Mouse (Mus musculus): Measurements from ENCODE around the gene Itgb2l. TPM values are rescaled to one million over a fixed set of nuclear protein-coding genes. Genes with fewer than 3 reads are reported as not detected.
"Not testable (repeated sequence)": the region's sequence is repeated elsewhere in the genome, so short reads cannot be mapped to it uniquely, and the experiment has no call there.

Gene Itgb2l
- total RNA-seq (2022): not detected

DNA sequence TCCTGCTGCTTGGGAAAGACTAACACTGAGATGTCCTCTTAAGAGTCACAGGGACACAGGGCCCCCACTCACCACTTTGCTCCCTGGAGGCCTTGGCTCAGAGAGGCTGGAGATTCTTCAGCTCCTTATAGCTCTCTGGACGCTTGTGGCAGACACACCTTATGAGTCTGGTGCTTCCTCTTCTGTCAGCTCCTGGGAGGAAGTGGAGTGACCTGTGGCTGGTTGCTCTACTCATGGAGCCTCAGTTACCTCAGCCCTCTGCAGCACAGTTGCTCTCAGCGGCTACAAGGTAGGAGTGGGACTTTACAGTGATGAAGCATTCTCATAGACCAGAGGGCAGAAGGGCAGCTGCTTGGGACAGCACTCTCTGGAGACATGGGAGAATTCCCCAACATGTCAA is at the start of gene Itgb2l:
Gene Itgb2l, minus strand, starts transcription at position 152 of the 400 bp plus-strand sequence.
- DNase-seq: no peak

DNA sequence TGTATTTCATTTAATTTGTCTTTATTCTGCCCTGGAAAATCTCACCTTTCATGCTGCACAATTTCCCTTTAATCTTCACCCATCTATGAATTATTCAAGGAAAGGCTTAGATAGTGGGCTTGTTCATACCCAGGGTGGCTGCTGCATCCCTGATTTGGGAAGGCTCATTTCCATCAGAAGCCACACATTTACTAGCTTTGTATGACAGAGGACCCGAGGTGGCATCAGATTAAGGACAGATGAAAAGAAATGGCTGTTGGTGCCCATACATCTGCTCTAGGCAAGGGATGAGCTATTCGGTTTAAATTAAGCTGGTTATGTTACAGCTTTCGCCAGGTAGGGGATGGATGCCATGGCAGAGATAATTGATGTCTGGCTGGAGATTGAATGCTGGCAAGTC is 48.1 kb upstream of the Itgb2l start:
- no peak for DNase-seq

DNA sequence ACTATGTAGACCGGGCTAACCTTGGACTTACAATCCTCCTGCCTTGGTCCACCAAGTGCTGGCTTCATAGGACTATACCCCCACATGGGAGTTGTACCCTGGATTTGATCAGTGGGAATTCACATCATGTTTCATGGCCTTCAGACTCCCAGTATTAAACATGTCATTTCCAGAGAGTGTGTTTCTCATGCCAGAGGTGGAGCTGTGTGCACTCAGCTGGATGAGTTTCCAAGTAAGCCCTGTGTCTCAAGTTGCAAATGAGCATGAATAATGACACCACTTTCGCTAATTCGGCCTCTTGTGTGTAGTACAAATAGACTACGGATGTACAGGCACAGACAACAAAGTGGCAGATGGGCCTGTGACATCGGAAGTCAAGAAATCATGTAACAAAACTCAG is 44.6 kb upstream of the Itgb2l start:
- DNase-seq: no peak

DNA sequence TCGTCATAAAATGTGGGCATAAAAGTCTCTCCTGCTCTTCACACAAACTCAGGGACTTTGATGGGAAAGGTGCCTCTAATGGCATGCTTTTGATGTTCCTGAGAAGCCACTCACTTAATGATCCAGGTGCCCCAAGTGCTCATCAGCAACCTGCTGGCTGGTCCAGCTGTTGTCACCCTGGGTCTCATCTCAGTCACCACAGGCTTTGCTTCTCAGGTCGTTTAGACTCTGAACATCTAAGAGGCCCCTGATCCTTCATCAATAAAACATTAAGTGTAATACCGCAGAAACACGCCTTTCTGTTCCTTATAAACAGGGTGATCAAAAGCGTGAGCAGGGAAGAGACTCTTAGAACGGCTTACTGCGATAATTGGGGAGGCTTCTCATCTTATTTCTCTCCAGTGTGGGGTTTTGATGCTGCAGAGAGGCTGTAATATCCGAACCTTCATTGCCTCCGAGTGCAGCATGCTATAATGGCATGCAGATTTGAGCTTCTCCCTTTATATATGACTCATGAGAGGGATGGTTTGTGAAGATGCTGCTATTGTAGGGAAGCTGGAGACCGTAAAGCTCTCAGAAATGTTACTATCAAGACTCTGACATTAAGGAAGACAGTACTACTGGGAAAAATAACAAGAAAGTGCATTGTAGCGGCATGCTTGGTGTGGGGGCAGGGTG is 43.7 kb upstream of the Itgb2l start:
- no peak for DNase-seq

DNA sequence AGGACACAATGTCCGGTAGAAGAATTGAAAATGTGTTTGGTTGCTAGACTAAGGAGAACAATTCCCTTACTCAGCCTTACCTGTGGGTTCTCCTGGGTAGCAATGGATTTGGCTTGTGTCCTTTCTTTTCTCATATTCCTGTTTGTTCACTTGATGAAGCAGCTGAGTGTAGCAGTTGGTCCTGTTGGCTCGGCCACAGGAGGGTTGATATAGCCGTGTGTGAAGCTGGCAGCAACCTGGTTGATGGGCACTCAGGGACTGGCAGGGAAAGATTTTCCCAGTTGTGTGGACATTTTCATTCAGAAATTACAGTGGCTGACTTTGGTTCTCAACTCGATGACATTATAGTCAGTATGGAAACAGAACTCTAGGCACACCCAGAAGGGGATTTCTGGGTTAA is 38.4 kb upstream of the Itgb2l start:
- no peak for DNase-seq

DNA sequence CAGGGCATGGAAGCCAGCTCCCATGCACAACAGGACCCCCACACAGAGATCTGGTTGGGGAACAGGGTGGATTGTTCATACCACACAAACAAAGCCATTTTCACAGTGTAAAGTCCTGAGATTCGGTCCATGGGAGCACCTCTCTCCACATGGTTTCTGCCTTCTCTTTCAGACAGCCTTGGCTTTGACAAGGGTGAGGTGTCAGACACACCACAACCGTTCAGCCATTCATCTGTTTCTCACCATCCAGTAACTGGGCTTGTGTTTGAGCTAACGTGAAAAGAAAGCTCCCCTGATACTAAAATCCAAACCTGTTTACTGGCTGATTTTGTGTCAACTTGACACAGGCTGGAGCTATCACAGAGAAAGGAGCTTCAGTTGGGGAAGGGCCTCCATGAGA is 30.8 kb upstream of the Itgb2l start:
- DNase-seq: no peak

DNA sequence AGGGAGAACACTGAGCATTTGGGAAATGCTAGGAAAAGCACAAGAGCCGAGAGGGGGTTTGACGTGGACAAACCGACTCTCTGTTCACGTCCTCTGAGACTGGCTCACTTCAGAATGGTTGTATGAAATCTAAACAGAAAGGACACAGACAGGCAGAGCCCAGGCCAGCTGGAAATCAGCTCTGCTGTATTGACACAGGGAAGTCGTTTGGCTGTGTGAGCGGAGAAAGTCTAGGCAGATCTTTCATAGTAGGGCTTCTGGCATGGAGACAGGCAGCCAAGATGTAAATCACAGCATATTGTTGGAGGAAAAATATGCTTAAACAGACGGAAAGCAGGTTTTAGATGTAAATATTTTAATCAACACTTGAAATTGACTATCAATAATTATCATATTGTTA is 29.4 kb upstream of the Itgb2l start:
- DNase-seq: no peak

DNA sequence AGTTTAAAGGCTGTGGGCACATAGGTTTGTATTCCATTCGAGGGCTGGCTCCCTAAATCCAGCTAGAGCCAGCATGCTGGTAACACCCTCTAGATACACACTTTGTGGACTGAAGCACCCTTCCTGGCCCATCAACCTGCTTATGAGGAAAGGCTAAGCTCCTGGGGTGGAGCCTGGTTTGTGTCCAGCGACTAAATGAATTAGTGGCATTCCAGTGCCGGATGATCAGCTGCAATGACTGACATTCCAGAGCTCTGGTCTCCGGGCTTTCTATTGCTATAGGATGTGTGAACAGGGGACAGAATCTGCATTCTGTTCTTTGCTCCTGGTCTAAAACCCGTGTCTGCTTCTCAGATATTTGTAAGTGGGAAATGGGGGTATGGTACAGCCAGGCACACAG is 28.9 kb upstream of the Itgb2l start:
- no peak for DNase-seq

DNA sequence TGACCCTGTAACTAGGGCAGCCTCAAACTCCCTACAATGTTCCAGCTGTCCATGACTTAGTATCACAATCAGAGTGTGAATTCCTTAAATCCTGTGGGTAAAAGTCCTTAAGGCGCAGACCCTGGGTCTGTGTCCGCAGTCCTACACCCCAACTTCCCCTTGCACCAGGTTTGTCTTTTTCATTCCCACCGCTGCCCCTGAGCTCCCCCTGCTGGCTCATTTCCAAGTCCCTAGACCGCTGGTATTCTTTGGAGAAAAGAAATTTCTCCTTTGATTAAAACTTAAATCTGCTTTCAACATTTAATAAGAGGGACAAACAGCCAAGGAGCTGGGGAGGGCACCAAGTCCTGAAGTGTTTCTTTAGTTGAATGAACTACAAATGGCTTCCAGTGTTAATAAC is 26.2 kb upstream of the Itgb2l start:
- DNase-seq: no peak

DNA sequence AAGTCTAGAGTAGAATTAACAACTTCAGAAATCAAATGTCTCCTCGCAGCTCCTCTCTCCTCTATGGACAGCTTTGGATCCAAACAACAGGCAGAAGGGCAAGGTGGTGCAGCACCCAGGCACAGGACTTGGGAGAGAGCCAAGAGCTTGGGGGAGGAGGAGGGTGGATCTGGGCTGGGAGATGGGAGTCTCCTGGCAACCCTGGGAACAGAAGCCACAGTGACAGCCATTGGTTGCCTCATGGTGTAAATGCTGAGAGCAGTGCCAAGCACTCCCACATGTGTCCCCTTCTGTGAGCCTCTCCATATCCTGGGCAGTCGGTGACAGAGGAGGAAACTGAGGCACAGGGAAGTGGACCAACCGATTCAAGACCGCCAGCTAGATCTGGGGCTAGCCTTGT is 25.3 kb upstream of the Itgb2l start:
- peak; percentile 4 for DNase-seq

DNA sequence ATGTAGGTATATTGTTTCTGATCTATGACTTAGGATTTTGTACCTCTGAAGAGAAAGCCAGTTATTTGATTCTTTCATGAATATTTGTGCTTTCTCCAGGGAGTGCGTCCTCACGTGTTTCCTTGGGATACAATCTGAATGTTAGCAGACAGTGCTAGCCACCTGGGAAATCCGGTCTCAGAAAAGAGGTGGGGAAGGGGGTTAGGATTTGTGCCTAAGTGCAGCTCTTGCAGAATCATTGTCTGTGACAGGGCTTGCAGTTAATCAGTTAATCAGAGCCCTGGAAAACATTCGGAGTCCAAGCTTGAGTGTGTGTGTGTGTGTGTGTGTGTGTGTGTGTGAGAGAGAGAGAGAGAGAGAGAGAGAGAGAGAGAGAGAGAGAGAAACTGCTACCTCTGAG is 24.6 kb upstream of the Itgb2l start:
- no peak for DNase-seq

DNA sequence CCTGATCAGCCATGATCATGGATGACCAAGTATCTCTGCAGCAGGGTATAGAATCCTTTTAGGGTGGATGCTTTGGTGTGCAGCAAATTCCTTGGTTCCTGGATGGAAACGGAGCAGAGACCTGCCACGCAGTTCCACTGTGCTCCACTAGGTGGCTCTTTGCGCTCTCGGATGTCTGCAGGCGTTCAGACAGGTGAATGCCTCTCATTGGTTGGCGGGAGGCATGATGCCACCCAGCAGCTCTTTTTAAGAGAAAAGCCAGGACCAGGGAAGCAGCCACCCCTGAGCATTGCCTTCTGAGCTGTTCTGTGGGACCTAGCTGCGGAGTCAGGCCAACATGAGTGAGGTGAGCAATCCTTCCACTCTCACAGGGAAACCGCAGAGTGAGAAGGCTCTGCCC is 24.0 kb upstream of the Itgb2l start, which contains the start of gene Pcp4:
Gene Pcp4, plus strand, starts transcription at position 162 of the 400 bp plus-strand sequence.
- DNase-seq: peak; percentile 42

DNA sequence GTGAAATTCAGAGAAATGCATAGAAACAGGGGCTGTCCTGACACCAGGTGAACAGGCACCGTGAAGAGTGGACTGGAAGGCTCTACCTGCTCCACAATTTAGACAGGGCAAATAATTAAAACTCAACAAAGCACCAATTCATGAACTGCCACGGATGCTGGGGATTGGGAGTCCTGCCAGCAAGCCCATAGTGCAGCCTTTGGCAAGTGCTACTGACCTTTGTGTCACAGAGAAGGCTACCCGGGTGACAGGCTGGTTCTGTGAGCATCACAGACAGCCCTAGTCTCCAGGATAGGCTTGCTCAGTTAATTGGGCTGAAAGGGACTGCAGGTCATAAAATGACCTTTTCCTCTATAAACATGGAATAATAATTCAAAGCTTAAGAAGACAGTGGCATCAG is 17.4 kb upstream of the Itgb2l start:
- no peak for DNase-seq

DNA sequence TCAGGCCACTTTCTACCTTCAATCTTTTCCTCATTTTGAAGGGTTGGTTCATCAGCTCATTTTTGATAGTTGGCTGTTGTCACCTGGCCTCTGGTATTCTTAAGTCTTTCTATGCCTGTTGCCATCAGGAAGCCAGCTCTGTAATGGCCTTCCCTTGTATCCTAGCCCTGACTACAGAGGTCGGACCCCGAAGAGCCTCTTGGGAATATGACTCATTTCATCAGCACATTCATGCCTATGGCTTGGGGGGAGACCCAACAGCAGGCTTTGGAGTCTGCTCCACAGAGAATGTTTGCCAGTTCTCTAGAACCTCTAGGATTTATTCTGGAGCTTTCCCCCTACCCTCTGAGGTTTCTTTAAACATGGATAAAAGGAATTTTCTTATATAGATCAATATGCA is 15.9 kb upstream of the Itgb2l start:
- DNase-seq: no peak

DNA sequence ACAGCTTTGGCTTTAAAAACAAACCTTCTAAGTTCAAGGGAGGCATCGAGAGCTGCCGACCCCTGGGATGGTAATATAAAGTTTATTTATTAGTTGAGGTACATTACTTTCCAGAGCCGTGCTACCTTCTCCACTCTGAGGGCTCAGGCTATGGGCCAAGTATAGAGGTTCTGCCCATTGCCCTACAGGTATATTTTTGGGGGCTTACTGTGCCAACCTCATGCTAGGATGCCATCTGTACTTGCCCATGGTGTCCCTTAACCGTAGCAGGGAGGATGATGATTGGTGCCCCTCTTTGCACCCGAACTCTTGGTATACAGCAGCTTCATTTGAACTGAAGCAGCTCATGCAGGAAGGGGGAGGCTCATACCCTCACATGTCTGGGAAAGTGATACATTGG is 14.2 kb upstream of the Itgb2l start:
- DNase-seq: no peak

DNA sequence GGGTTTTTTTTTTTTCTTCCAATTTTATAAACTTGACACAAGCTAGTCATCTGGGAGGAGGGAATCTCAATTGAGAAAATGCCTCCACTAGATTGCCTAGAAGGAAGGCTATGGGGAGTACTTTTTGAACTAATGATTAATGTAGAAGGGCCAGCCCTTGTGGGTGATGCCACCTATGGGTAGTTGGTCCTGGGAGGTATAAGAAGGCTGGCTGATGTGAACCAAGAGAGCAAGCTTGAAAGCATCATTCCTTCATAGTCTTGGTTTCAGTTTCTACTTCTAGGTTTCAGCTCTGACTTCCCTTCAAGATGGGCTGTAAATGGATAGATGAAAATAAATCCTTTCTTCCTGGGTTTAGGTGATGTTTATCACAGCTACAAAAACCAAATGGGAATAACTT is 10.7 kb upstream of the Itgb2l start:
- DNase-seq: no peak

DNA sequence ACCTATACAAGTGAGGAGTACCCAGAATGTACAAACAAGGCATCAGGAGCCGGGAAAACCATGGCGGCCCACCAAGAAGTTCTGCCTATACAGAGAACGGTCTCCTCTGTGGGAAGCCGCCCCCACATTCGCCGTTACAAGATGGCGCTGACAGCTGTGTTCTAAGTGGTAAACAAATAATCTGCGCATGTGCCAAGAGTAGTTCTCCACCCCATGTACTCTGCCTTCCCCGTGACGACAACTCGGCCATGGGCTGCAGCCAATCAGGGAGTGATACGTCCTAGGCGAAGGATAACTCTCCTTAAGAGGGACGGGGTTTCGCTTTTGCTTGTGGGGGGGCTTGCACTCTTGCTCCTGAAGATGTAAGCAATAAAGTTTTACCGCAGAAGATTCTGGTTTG is 7.5 kb upstream of the Itgb2l start:
- not testable (repeated sequence) for DNase-seq

DNA sequence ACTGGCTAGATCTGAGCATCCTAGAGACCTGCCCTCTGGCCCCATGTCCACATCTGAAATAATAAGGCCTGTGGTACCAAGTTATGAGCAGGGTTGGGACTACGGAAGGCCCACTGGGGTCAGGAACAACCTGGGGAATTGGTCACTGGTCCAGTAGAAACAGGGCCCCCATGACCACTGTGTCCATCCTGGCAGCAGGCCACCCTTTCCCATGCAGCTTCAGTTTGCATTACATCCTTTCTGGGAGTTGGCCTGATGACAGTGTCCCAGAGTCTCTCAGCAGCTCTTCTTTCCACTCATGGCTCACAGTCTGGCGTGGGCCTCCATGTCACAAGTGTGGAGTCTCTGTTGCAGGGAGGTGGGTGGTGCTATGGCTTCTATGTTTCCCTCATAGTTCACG is 1.6 kb downstream of the Itgb2l start:
- no peak for DNase-seq

DNA sequence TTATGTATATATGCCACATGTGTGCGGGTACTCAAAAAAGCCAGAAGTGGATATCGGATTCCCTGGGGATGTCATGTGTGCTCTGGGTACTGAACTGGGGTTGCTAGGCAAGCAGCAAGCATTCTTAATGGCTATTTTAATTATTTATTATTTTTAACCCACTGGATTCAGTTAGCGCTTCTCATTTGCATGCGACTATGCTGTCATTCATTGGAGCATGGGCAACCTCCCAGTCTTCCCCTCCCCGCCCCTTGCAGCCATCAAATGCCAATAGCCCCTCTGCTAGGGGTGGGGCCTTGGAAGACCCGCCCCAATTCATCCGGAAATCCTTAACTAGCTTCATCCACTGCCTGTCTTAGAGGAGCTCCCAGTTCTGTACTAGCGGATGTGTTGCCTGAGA is 2.5 kb downstream of the Itgb2l start:
- DNase-seq: no peak

DNA sequence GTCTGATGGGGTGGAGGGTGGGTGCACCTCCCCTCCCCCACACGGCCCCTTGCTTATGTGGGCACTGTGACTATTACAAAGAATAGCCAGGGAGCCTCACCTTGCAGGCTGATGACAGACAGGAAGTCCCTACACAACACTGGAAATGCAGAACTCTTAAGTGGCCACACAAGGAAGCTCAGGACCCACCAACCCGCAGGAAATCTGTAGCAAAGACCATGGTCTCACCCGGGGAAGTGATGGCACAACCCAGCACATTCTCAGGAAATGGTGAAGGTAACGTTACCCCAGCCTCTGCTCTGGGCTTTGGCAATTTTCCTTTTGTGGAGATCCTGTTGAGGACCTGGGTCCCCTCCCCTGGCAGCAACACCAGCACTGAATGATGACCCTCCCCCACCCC is 3.7 kb downstream of the Itgb2l start:
- DNase-seq: no peak

DNA sequence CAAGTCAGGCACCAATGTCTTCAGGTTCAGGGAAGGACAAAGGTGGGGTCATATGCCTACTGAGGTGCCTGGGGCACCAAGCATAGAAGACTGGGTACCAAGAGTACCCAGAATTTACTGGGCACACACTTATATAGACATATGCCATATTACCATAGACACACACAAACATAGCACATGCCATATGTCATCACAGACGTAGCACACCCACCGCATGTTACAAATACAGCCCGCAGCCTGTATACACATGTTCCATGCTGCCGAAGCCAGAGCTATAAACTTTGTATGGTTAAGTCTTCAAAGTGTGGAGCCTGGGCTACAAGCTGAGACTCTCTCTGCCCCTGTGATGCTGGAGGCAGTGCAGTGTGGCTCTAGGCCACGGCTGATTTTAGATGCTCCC is 4.5 kb downstream of the Itgb2l start:
- DNase-seq: no peak

DNA sequence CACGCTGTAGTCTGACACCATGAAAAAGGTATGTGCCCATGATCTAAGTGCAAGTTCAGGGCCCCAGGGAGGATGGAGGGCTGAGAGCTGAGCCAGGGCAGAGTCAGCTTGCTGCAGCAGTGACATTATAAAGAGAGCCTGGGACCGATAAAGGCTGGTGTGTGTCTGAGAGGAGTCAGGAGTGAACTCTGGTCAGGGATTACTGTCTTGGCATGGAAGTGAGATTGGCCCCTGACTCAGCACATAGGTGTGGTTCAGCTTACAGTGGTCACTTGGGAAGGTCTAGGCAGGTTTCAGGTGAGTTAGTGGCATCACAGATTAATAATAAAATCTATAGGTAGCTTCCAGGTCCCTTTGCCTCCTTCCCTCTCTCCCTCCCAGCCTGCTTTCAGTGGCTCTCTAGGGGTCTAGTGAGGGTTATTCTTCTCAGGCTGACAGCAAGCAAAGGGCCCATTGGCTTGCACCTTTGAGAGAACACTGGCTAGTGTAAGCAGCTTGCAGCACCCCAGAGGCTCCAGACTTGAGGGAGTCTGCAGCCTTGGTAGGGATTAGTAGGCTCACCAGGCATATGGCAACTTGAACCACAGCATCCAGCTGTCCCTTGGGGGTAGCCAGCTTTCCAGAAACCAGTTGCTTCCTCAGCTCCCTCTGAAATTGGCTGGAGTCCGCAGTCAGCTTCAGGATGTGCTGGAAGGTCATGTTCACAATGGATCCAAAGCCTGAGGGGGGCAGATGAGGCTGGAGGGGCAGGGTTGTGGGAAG is 9.2 kb downstream of the Itgb2l start:
- DNase-seq: no peak

DNA sequence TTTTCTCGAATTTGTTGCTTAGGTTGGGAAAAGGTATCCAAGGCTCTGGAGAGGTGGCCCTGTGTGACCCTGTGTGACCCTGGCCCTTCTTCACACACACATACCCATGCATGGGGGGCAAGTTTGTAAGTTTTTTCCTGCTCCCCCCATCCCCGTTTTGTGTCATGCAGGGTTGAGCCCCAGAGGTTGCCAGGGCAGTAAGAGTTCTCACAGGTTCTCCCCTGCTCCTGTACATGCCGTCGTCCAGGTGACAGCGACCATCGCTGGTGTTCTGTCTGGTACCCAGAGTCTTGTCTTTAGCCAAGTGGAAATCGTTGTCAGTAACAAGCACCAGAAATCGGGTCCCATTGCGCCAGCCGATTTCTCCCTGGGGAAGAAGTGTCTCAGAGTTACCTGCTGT is 10.2 kb downstream of the Itgb2l start:
- no peak for DNase-seq

DNA sequence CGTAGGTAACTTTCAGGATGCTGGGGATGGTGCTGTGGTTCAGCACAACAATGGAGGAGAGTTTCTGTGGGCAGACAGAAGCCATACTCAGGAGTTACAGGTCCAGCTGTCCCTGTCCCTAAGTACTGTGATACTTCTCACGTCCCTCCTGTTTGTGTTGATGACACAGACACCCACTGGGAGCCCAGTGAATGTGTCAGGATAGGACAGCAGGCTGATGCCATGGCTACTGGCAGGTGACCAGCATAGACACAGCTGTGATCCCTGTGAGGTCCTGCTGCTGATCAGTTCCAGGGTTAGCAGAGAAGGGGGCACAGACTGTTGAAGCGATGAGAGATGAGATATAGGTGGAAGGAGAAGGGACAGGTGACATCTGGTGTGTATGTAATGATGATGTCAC is 14.4 kb downstream of the Itgb2l start:
- no peak for DNase-seq

Data from adrenal gland, adult 8-10 months (tissue).